Mouse (Mus musculus) large intestine, adult 2 months (tissue): ENCODE results near the gene Zcchc2. TPM values are rescaled to one million over a fixed set of nuclear protein-coding genes. Genes with fewer than 3 reads are reported as not detected.

Experiments
- DNase-seq: peaks from one replicate; pipeline ENCODE4 v3.0.0-alpha.2; 2012; ENCODE audit warnings: low read depth, low spot score
- WGBS: fragments of 180-500 bp; shearing (Covaris S2); methylation state at CpG from one replicate; pipeline ENCODE4 v1.1.7; 2018; 5-methylcytosine and 5-hydroxymethylcytosine counted together
- polyA plus RNA-seq: library from polyadenylated mRNA; depleted of rRNA; stranded (reverse); fragments of >200 nt; gene quantifications from 2 replicates; pipeline ENCODE4 v1.2.3, GENCODE M21; 2012

Gene Zcchc2
- polyA plus RNA-seq, 1 experiment: 7.5 TPM

GRCm38 (mm10) chr1:105984172-105984571, 6.0 kb upstream of the Zcchc2 start:
- DNase-seq: no peak
- WGBS: 97% methylated on average over 3 of the region's 3 CpGs

DNA sequence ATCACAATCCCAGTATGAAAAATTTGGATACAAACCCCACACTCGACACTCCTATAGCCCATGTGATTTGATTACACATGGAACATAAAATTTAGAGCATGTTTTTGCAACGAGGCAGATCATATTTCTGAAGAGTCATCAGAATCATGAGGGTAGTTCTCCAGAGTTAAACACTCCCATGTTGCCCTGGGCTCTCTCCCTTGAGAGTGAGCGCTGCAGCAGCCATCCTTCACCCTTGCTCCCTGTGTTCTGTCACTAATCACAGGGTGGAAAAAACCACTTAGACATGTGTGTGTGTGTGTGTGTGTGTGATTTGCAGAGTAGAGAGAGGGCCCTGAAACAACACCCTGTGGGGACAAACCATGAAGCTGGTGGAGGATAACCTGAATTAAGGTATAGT, 2.0 kb upstream of the Zcchc2 start:
- DNase-seq: no peak
- WGBS: 47% methylated on average over 3 of the region's 3 CpGs

DNA sequence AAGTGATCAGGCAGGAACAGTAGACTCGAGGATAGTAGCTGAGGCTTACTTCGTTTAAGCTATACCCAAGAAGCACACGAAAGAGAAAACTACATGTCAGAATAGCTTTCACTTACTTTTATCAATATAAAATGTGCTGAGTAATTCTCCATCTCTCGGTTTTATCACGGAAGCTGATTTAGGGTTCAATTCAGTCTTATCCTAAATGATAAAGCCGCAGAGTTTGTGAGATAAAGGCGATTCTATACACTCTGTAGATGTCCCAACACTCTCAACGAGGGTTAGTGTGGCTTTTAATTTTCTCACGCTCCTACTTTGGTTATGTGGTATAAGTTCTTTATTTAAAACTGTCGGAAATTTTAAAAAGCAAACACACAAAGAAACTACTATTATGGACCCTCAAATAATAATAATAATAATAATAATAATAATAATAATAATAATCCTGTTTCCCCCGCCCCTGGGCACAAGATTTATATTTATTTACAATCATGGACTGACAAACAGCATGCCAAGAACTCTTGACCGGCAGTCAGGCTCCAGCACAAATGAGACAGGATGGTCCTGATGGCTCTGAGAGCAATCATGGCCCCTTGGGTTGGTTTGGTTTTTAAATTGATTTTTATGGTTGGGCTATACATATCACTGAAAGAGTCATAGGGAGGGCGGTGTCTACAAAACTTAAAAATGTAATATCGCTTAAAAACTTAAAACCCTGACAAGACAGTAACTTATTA, 1.1 kb upstream of the Zcchc2 start:
- DNase-seq: no peak
- WGBS: 44% methylated on average over 14 of the region's 14 CpGs

DNA sequence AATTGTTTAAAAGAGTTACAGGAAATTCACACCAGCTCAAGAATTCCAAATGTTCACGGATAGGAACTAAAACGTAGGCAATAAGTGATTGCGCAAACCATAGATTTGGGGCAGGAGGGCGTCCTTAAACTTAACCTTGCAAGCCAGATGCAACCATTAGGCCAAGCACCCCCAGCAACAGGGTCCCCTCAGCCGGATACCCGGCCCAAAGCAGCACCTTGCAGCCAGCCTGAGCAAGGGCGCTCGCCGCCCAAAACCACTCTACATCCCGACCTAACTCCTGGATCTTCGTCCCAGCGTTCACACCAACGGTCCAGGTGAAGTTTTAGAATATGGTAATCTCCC, 594 bp upstream of the Zcchc2 start:
- DNase-seq: no peak
- WGBS: under 1% methylated on average over 13 of the region's 13 CpGs

- DNase-seq: no peak
- WGBS: 5% methylated on average over 104 of the region's 104 CpGs
Observed at GRCm38 (mm10) chr1:105990911-105991761, 930 bp downstream of the Zcchc2 start.

DNA sequence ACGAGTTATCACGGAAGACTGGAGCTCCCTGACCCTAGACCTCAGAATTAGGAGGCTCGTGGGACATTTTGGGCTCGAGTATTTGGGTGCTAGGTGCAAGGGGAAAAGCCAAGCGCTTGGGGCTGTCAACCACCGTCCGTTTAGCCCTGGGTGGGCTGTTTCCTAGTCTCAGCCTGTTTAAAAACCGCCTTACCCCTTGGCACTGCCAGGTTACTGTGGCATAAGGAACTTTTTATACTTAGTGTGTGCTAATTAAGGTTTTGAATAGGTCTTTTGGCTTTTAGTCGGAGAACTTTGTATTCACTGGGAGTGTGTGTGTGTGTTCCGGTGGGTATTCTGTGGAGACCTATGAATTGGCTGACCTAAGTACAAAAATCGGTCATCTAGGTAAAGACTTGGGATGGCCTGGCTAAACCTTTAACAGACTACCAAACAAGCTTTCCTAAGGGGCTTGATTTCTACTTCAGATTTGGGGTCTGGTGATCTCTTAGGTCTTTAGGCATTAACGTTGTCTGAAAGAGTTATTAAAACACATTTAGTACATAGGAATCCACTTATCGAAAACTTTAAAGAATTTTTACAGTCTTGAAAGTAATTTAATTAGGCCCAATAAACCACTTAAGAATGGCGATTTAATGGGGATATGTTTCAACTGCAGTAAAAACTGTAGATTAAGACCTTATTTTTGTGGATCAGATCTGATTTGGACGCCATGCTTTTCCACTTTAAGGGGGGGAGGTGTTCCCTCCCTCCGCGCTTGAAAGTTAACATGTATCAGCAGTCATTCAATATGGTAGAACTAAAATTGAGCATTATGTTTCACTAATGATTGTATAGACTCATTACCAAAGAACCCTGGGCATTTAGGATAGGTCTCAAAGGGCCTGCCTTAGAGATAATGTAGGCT, 2.0 kb downstream of the Zcchc2 start:
- DNase-seq: no peak
- WGBS: 16% methylated on average over 17 of the region's 17 CpGs

GRCm38 (mm10) chr1:105993196-105993595, 3.0 kb downstream of the Zcchc2 start:
- DNase-seq: no peak
- 3% methylated on average over 7 of the region's 7 CpGs for WGBS

- DNase-seq: no peak
- under 1% methylated on average over 37 of the region's 37 CpGs for WGBS
Observed at GRCm38 (mm10) chr1:105993601-105994209, 3.5 kb downstream of the Zcchc2 start.

DNA sequence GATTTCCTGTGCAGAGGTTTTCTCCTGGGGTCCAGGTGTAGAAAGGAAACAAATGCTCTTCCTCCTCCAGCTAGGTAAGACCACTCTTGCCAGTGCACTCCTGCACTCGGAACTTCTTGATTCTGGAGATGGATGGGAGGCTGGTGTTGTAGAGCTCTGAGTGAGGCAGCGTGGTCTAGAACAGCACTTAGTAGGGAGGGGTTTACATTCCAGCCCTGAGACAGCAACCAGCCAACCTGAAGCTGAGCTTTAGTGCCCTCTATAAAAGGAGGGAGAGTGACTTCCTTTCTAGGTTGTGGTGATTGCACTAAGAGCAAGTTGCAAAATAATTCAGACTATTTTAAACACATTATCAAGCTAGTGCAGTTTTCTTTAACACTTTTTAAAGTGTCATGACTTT, 5.8 kb downstream of the Zcchc2 start:
- WGBS: 23% methylated on average over 2 of the region's 2 CpGs
- DNase-seq: no peak

GRCm38 (mm10) chr1:105997282-105997681, 7.1 kb downstream of the Zcchc2 start:
- WGBS: 14% methylated on average over 3 of the region's 3 CpGs
- DNase-seq: no peak

DNA sequence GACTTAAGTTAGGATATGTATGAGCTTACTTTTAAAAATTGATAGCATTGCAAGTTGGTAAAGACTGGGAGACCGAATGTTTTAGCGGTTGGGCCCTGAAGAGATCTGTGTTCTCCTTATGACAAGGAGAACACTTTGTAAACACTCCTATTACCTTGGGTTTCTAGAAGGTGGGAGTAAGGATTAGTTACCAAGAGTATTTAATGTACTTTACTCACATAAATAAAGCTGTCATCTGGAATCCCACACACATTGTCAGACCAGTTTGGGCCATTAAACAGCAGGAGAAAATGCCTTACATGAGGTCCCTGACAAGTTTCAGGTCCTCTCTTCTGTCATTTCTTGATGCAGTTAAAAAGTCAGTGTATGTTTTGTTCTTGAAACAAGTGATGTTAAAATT, 9.6 kb downstream of the Zcchc2 start:
- 90% methylated on average over 2 of the region's 2 CpGs for WGBS
- no peak for DNase-seq

DNA sequence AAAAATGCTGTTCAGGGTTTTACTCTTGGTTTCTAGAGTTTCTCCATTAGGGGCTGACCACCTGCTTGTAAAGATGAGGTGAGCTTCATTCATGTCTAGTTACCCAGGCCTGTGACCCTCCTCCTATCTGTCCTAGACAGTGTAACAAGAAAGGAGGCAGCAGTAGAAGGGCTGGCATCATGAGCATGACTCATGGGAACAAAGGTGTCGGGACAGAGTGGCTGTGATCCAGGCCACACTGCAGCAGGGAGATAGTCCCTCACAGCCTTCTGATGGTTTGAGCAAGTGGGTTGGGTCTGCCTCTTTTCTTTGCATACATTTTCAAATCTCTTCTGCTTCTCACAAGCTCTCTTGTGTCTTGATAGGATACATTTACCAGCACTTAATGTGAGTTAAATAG, 17.4 kb downstream of the Zcchc2 start:
- 81% methylated on average over 1 of the region's 1 CpGs for WGBS
- DNase-seq: no peak

- 87% methylated on average over 7 of the region's 7 CpGs for WGBS
- DNase-seq: no peak
Observed at GRCm38 (mm10) chr1:106011097-106011496, 20.9 kb downstream of the Zcchc2 start.

- DNase-seq: no peak
Observed at GRCm38 (mm10) chr1:106013759-106014158, 23.6 kb downstream of the Zcchc2 start.

GRCm38 (mm10) chr1:106016262-106016661, 26.1 kb downstream of the Zcchc2 start:
- WGBS: 82% methylated on average over 6 of the region's 6 CpGs
- DNase-seq: no peak

More at GRCm38 (mm10) chr1:106013759-106014158, 23.6 kb downstream of the Zcchc2 start:
- WGBS: 83% methylated on average over 2 of the region's 2 CpGs

- 84% methylated on average over 6 of the region's 6 CpGs for WGBS
- DNase-seq: no peak
Observed at GRCm38 (mm10) chr1:106019854-106020253, 29.6 kb downstream of the Zcchc2 start.

DNA sequence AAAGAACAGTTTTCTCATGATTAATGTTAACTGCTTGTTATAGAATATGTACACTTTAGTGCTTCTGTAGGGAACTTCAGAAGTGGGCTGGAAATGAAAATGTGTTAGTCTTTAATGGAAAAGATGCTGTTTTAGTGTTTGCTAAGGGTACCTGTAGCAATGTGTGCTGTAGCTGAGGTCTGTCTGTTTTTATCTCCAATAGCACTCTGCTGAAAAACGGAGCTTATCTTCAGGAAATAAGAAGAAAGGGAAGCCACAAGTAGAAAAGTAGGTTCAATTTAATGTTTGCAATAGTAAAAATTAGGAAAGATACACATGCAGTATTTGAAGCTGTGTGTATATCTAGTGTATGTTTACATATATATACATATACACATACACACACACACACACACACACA, 32.8 kb downstream of the Zcchc2 start:
- DNase-seq: no peak
- WGBS: 65% methylated on average over 1 of the region's 1 CpGs

- WGBS: 97% methylated on average over 2 of the region's 2 CpGs
- DNase-seq: no peak
Observed at GRCm38 (mm10) chr1:106024254-106024653, 34.0 kb downstream of the Zcchc2 start.

DNA sequence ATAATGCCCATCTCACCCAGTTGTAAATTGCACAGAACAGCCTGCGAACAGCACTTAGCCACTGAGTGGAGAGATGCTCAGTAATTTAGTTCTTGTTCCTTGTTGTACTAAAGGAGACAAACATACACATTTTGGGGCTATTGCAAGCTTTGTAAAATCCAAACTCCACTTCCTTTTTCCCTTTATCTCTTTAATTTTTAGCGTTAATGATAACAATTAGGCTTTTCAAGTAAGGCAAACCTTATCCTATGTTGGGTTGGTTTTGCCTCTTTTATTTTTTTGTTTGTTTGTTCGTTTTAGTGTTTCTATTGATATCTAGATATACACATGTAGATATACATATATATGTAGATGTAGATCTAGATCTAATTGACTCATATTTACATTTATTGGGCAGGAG, 34.6 kb downstream of the Zcchc2 start:
- DNase-seq: no peak
- 96% methylated on average over 3 of the region's 3 CpGs for WGBS

GRCm38 (mm10) chr1:106029769-106030168, 39.6 kb downstream of the Zcchc2 start:
- 97% methylated on average over 15 of the region's 15 CpGs for WGBS
- DNase-seq: no peak
